Mouse (Mus musculus) spleen, postnatal 10 days (tissue): ENCODE measurements around the gene Susd4.
A peak's percentile ranks its signal among the peaks of the same experiment; 100 is the strongest.

Source experiments
- DNase-seq, 2 experiments: peaks; one replicate each; pipeline ENCODE4 v3.0.0; 2021 to 2022; ENCODE audit warnings: low spot score in 2 of 2

Susd4 gene

DNA sequence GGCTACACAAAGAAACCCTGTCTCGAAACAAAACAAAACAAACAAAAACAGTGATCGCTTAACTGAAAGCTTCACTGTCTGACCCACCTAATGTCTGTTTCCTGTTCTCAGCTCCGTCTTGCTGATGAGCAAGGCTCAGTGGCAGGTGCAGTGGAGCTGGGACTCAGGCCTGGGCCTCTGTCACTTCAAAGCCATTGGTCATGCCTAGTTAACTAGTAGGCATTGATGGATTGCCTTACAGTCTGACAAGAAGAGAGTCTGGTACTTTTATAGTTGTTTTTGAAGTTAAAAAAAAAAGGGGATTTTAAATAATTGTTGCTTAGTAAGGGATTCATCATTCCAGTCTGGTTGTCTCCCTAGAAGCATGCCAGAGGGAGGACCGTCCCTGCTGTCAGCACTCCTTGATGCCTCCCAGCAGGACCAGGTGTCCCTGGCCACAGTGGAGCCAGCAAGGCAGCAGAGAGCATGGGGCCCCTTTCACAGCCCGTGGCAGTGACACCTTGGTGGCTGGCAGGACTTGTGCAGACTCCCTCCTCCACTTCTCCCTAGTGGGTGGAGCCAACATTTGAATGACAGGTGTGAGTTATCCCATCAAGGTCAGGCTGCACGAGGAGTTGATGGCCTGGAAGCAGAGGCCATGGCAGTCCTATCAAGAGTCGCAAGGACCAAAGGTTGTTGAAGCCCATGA, 98.2 kb downstream of the Susd4 start:
- DNase-seq: no peak

DNA sequence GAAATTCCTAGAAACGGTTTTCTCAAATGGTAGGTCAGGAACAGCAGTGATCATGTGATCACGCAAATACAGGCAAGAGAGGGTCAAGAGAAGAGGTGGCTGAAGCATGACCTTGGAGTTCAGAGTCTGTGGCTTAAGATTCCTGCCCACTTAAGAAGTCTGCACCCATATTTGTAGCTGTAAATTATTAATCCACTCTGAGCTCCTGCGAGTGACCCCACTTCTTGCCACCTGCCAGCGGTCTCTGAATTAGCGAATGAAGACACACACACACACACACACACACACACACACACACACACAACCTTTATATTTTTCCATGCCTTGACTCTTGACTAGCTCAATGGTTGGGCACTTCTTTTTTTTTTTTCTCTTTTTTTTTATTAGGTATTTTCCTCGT, 99.7 kb downstream of the Susd4 start:
- DNase-seq: no peak

DNA sequence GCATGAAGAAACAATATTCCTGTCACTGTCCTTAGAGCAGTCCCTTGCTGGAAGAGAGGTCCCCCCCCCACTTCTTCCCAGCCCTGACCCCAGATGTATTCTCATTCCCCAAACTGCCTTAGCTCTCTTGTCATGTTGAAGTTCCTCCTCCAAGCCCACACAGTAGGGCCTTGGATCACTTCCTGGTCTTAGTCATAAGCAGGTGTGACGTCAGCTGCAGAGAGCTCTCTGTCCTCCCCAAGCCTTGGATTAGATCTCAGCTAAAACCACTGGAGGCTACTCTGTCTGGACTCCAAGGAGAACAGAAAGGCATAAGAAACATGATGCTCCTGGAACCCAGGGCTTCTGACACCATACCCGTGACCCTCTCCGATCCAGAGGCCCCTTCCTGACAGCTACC, 104.2 kb downstream of the Susd4 start:
- DNase-seq: no peak

DNA sequence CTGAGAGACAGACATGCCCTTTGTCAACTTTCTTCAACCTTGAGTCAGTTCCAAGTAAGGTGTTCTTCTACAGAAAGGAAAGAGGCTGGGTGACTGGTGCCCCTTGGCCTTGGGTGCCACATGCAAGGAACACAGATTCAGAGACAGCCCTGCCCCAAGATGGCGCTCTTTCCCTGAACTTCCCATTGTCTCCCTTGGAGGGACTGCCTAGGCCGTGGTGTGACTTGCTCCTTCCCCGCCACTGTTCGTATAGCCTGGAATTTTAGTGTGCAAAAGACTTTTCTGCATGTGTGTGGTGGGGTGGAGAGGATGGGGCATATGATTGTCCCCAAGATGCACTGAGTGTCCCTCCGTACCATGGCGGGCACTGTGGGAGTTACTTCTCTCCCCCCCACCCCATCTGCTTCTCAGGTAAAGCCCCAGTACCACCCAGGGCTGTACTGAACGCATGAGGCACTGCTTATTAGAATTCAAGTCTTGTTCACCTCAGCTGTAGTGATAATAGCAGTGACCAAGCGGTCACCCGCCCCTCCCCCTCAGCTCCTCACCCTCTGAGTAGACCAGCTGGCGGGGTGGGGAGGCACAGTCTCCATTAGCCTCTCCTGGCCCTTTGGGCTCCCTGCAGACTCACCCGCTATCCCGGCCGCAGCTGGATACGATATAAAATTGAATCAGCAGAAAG, 104.9 kb downstream of the Susd4 start:
- DNase-seq: peak in 1 of 2 experiments; percentile 28

DNA sequence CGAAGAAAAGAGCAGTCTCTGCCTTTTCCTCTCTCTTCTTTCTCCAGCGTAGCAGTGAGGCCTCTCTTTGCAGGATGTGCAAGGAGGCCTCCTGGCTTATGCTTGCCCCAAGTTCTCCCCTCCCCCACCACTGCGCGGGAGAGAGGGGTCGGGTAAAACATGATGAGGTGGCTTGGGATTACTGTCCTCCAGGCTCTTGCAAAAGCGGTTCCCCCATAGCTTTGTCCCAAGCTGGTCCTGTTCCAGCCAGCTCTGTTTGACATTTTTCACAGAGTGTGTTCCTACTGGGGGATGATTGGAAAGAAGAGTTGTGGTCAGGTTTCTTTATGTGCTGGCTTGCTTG, 105.4 kb downstream of the Susd4 start:
- no peak for DNase-seq

DNA sequence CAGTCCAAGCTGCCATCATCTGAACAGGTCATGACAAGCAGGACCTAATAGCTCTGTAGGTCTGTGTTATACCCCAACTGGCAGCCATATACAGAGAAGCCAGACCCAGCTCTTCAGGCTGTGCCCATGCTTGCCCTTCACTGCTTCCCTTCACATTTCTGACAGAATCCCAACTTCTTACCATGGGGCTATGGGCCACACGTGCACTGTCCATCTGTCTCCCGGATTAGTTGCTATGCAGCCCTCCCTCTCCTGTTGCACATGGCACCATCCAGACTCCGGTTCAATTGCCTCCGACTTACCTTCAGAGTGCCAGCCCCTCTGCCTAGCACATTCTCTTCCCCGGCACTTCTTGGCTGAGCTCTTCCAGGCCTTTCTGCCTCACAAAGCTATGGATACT, 114.5 kb downstream of the Susd4 start:
- no peak for DNase-seq

DNA sequence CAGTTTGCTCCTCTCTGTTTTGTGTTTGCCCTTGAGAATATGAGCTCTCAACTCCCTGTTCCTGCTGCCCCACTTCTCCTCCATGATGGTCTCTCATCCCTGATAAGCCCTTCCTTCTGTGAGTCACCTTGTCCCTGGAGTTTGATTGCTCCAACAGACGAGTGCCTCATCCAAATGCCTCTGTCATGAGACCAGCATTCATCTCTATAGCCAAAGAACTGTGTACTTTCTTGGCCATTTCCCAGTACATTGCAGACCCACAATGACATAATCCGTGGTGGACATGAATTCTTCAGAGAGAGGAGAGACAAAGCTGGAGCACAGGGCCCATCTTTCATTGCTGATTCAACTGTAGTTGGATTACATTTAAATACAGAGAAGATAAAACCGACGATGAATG, 115.1 kb downstream of the Susd4 start:
- DNase-seq: no peak

DNA sequence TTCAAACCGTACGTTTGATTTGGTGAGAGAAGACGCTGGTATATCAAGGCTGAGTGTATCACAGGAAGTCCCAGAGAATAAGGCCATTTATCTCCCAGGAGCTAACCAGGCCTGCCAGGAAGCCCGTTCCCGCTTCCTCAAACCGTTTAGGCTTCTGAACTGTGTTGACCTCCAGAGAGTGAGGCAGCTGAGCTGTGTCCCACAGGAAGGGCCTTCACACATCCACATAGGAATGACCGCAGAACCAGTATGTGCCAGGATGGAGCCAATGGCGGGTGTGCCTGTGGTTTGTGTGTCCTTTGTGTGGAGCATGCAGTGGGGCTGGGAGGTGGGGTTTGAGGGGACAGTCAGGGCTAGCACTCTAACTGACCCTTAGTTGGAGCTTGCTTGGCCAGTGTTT, 117.6 kb downstream of the Susd4 start:
- DNase-seq: no peak

DNA sequence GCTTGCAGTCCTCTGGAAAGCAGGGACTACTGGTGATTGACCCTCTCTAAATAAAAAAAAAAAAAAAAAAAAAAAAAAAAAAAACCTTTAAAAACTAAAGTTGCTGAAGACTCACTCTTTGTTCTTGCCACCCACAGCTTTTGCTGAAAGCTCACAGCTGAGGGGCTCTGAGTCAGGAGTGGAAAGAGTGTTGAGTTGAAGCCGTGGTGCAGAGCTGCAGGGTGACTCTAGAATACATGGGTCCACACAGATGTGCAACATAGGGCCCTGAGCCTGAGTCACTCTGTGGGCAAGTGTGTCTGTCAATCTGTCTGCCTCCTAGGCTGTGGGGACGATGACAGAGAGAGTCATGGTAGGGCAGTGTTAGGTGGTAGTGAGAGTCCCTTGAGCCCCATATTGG, 119.0 kb downstream of the Susd4 start:
- DNase-seq: no peak

DNA sequence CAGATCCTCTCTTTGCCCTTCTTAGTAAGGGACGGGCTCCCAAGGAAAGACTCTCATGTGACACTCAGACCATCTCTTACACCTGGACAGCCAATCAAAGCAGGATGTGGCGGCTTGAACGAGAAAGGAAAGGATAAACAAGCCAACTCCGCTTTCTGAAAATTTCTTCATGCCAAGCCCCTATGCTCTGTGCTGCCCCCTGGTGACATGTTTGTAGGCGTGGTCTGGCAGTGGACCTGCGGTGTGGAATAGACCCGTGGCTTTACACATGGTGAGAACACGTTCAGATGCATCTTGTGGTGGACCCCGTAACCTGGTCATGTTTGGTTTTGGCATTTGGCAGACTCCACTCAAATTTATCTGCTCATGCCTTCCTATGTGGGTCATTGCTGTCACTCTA, 132.0 kb downstream of the Susd4 start:
- DNase-seq: peak; percentile 24 to 65

DNA sequence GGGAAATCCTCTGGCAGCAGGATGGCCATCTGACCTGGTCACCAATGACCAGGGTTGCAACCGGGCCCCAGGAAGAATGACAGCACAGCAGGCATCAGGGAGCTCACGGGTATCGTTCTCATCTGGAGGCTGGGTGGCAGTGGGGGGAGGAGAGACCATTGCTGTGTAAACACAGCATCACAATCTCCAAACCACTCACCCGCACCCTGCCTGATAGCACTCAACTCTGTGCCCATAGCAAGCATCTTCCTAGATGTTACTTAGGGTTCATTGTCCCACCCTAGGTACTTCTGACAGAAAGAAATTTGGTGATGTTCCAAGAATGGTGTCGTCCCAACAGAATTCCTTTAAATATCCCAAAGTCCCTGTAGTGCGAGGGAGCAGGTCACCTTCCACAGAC, 133.4 kb downstream of the Susd4 start:
- no peak for DNase-seq

DNA sequence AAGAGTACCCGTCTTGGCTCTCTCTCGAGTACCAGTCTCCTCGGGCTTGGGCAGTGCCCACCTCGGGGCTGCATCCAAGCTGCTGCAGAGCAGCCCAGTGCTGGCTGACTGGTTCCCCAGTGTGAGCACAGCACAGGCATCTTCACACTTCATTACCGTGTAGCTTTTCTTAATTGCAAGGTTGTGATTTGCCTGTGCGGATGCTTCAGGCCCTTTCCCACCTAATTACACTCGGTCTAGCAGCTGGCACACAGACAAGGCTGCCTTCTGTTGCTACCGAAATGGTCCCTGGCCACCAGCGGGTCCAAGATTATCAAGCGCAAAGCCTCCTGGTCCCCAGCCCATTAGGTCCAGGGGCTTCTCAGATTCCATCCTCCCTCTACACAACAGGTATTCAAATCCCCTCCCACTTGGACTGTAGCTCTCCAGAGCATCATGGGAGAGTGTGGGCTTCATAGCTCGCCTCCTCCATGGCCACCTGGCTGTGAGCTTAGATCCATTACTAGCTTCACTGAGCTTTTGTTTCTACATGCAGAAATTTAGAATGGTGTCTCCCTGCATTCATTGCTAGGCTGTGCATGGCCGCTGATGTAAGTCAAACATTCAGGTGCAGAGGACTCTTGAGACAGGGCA, 134.0 kb downstream of the Susd4 start:
- no peak for DNase-seq

DNA sequence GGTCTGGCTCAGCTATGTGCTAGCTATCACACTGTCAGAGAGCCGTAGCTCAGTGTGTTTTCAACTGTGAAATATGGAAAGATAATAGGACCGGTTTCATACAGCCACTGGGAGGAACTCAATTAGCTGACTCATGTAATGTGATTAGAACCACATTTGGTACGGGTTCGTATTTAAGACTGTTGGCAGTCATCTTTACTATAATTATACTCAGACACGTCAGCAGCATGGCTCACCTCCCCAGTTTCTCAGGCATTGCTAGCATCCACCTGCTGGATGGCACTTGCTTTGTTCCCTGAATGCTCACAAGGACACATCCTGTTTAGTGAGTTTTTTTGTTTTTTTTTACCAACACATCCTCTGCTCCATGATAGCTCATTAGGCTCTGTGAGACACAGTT, 138.4 kb downstream of the Susd4 start:
- no peak for DNase-seq

DNA sequence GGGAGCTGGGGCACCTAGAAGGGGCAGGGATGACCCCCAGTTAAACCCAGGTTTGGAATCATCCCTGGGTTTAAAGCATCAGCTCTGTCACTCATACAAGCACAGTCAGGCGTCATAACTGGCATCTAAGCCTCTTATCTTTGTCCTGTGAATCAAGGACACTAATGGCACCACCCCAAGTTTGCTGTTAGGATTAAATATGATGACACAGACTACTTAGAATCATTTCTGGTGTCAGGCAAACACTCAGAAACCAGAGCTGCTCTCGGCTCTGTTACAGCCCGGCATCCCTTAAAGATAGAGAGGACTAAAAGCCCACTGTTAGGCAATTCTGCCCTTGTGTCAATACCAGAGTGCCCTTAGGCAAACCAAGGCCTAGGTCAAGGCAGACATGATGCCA, 139.2 kb downstream of the Susd4 start:
- DNase-seq: no peak

DNA sequence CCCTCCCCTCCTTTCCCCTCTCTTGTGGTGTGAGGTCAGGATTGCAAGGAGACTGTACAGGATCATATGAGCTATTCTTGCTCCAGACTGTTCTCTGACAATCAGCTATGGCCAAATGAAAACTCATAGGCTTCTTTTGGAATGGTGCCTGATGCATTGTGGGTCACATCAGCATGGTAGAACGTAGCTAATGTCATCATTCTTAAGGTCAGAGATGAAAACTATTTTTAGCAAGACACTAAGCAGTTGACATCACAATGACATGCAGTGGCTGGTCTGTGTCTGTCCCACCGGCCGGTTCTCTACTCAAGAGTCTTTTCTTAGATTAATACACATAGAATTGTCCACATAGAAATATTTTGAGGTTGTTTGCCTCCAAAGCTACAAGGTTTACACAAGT, 142.0 kb downstream of the Susd4 start:
- DNase-seq: no peak

DNA sequence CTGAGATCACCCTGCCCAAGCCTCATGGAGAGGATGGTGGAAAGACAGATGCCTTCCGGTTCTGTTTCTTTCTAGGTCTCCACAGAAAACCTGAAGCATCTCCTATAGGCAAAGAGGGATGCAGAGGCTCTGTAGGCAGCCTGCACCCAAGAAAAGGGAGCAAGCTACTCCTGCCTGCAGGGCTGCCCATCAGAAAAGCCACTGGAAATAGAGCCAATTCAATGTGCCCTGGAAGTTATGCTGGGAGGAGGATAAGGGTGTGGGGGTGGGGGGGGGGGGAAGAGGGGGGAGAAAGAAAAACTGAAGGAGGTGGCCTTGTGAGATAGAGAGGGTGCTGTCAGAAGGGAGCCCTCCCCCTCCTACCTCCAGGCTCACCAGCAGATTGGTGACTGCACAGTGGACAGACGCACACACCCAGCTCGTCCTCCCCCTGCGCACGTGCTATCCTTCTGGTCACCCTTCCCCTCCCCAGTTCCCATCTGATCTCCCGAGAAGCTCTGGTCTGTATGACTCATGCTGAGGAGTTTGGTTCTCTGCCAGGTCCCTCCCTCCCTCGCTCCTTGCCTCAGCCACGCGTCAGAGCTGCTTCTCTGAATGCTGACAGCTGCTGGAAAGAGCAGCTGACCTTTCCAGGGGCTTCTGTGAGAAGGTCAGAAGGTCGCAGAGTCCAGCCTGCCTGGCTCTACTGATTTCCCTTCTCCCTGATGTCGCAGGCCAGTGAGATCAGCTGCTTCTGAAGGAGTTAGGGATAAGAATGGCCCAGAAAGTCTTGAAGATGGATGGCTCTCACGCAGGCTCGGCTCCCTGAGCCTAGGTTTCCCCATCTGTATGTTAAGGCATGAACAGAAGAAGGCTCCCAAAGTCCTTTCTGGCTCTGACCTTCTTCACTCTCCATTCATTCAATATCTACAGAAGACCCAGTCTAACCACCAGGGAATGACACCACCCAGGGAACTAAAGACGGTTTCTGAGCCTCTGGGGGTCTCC, 144.7 kb downstream of the Susd4 start:
- DNase-seq: peak in 1 of 2 experiments; percentile 47

DNA sequence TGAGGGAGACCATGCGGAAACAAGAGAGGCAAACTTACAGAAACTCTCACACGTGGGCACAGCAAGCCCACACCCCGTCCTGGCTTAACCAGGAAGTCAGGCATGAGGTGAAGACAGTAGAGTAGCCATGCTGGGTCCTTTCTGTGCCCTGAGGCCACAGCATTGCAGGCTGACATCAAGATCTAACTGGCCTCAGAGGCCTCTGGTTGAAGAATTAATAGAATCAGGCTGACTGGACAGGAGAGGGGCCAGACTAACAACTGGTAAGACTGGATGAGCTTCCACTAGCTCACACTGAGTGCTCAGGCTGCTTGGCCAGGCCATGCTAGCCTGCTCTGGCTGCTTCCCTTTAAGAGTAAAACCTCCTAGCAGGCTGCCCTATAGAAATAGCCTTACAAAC, 145.4 kb downstream of the Susd4 start:
- DNase-seq: no peak

DNA sequence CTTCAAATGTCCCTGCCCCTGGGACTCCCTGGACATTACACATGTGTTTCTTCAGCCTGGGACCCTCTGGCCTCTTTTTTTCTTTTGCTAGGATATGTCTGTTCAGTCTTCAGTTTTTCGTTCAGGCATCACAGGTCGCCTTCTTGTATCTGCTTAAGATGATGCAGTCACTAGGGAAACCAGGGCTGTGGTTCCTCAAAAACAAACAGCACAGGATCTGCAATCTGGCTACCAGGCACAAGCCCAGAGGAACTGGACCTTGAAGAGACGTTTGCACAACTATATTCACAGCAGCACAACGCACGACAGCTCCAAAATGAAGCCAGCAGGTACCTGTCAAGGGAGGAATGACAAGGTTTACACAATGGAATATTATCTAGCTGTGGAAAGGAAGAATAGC, 145.9 kb downstream of the Susd4 start:
- DNase-seq: no peak

DNA sequence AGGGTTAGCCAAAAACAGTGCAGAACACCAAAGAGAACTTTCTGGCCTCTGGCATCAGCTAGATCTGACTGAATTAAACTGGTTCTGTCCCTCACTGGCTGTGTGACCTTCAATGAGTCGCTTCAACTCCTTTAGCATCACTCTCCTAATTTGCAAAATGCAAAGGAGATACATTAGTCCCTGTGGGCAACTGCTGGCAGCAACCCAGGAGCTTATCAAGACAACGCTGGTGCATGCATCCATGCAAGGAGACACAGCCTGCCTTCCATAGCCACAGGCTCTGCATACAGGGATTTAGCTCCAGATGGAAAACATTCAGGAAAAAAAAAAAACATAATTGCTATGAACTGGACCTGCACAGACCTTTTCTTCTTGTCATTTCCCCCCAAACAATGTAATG, 148.9 kb downstream of the Susd4 start:
- DNase-seq: no peak

DNA sequence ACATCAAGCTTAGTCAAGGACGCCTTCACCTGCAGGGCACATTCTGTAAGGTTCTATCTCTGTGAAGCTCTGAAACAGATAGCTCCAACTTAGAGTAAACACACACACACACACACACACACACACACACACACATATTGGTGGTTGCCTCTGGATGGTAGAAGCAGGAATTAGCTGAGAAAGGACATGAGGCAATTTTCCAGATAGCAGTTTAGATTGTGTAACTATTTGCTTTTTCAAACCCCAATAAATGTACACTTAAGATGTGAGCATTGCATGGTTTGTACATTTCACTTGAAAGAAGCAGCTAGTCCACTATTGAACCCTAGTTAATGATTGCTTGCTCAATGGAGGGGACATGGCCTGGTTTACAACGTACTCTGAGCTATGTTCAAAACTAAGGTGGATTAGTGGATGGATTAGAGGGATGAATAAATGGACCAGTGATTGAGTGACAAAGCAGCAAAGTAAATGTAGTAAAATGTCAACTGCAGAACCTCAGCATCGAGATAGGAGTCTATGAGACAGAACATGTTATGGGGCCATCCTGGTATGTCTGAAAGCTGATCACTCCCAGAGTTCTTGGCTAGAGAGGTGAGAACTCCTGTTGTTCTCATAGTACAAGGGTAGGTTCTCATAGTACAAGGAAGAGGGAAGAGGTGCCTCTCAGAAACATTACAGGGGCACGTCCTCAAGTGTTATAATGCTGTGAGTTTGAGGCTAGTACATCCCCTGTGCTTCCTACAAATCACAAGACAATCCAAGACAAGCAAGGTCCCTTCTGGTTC, 150.7 kb downstream of the Susd4 start:
- no peak for DNase-seq

DNA sequence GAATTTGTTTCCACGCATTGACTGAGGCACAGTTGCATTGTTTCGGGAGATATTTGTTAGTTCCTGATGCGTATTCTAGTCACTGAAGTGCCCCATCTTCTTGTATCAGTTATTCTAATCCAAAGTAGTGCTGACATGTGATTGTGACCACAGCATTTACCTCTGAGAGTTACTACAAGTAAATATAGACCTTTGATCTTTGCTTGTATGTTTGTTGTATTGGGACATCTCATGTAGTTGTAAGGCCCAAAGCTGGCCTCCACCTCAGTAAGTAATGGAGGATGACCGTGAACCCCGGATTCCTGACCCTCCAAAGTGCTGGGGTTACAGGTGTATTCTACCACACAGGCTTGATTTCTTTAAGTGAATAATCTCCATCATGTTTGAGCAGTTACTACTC, 152.5 kb downstream of the Susd4 start:
- DNase-seq: no peak
